Mouse (Mus musculus): ENCODE measurements at regions not wholly inside any gene's neighbourhood (a gene's known extent, or its start where the extent isn't known, plus 50 kb on each side); places are given as distances from the start of the nearest gene placed in this dataset.

- peak; percentile 78 for DNase-seq (ENCODE audit: low read depth)
- TF ChIP-seq CTCF (IDR thresholded peaks at IDR 0.05; ENCODE audit: borderline replicate concordance, extremely low read depth, insufficient read depth, insufficient read length) (no peak), POLR2A (IDR thresholded peaks at IDR 0.05; ENCODE audit: borderline replicate concordance, extremely low read depth, insufficient read depth, insufficient read length, poor library complexity, severe bottlenecking) (no peak)
Observed at GRCm38 (mm10) chr3:120019826-120020683, 235.8 kb upstream of the Ptbp2 start.

GRCm38 (mm10) chr3:120015376-120015775 lies 231.1 kb upstream of the Ptbp2 start:
- TF ChIP-seq POLR2A (IDR thresholded peaks at IDR 0.05; ENCODE audit: borderline replicate concordance, extremely low read depth, insufficient read depth, insufficient read length, poor library complexity, severe bottlenecking) (no peak), CTCF (IDR thresholded peaks at IDR 0.05; ENCODE audit: borderline replicate concordance, extremely low read depth, insufficient read depth, insufficient read length) (no peak)
- DNase-seq (ENCODE audit: low read depth): no peak

GRCm38 (mm10) chr3:120011861-120012260 lies 227.6 kb upstream of the Ptbp2 start:
- TF ChIP-seq POLR2A (IDR thresholded peaks at IDR 0.05; ENCODE audit: borderline replicate concordance, extremely low read depth, insufficient read depth, insufficient read length, poor library complexity, severe bottlenecking): no peak
- no peak for TF ChIP-seq CTCF (IDR thresholded peaks at IDR 0.05; ENCODE audit: borderline replicate concordance, extremely low read depth, insufficient read depth, insufficient read length)
- peak; percentile 18 for DNase-seq (ENCODE audit: low read depth)

- no peak for DNase-seq (ENCODE audit: low read depth)
- no peak for TF ChIP-seq POLR2A (IDR thresholded peaks at IDR 0.05; ENCODE audit: borderline replicate concordance, extremely low read depth, insufficient read depth, insufficient read length, poor library complexity, severe bottlenecking)
- TF ChIP-seq CTCF (IDR thresholded peaks at IDR 0.05; ENCODE audit: borderline replicate concordance, extremely low read depth, insufficient read depth, insufficient read length): no peak
Observed at GRCm38 (mm10) chr3:120008110-120008509, 223.8 kb upstream of the Ptbp2 start.

GRCm38 (mm10) chr3:120004588-120004987 lies 220.3 kb upstream of the Ptbp2 start:
- DNase-seq (ENCODE audit: low read depth): peak; percentile 31
- TF ChIP-seq CTCF (IDR thresholded peaks at IDR 0.05; ENCODE audit: borderline replicate concordance, extremely low read depth, insufficient read depth, insufficient read length): no peak
- no peak for TF ChIP-seq POLR2A (IDR thresholded peaks at IDR 0.05; ENCODE audit: borderline replicate concordance, extremely low read depth, insufficient read depth, insufficient read length, poor library complexity, severe bottlenecking)

- TF ChIP-seq CTCF (IDR thresholded peaks at IDR 0.05; ENCODE audit: borderline replicate concordance, extremely low read depth, insufficient read depth, insufficient read length): no peak
- no peak for TF ChIP-seq POLR2A (IDR thresholded peaks at IDR 0.05; ENCODE audit: borderline replicate concordance, extremely low read depth, insufficient read depth, insufficient read length, poor library complexity, severe bottlenecking)
Observed at GRCm38 (mm10) chr3:120000281-120000680, 216.0 kb upstream of the Ptbp2 start.

GRCm38 (mm10) chr3:119996258-119996988 lies 212.2 kb upstream of the Ptbp2 start:
- DNase-seq (ENCODE audit: low read depth): peak; percentile 34
- TF ChIP-seq CTCF (IDR thresholded peaks at IDR 0.05; ENCODE audit: borderline replicate concordance, extremely low read depth, insufficient read depth, insufficient read length): no peak
- no peak for TF ChIP-seq POLR2A (IDR thresholded peaks at IDR 0.05; ENCODE audit: borderline replicate concordance, extremely low read depth, insufficient read depth, insufficient read length, poor library complexity, severe bottlenecking)

More at GRCm38 (mm10) chr3:120000281-120000680, 216.0 kb upstream of the Ptbp2 start:
- DNase-seq (ENCODE audit: low read depth): no peak

GRCm38 (mm10) chr3:119995781-119996180 lies 211.5 kb upstream of the Ptbp2 start:
- DNase-seq (ENCODE audit: low read depth): peak; percentile 83

GRCm38 (mm10) chr3:119987245-119987852 lies 203.1 kb upstream of the Ptbp2 start:
- TF ChIP-seq POLR2A (IDR thresholded peaks at IDR 0.05; ENCODE audit: borderline replicate concordance, extremely low read depth, insufficient read depth, insufficient read length, poor library complexity, severe bottlenecking) (no peak), CTCF (IDR thresholded peaks at IDR 0.05; ENCODE audit: borderline replicate concordance, extremely low read depth, insufficient read depth, insufficient read length) (no peak)
- DNase-seq (ENCODE audit: low read depth): no peak

More at GRCm38 (mm10) chr3:119995781-119996180, 211.5 kb upstream of the Ptbp2 start:
- TF ChIP-seq POLR2A (IDR thresholded peaks at IDR 0.05; ENCODE audit: borderline replicate concordance, extremely low read depth, insufficient read depth, insufficient read length, poor library complexity, severe bottlenecking) (no peak), CTCF (IDR thresholded peaks at IDR 0.05; ENCODE audit: borderline replicate concordance, extremely low read depth, insufficient read depth, insufficient read length) (no peak)

- DNase-seq (ENCODE audit: low read depth): no peak
- TF ChIP-seq CTCF (IDR thresholded peaks at IDR 0.05; ENCODE audit: borderline replicate concordance, extremely low read depth, insufficient read depth, insufficient read length) (no peak), POLR2A (IDR thresholded peaks at IDR 0.05; ENCODE audit: borderline replicate concordance, extremely low read depth, insufficient read depth, insufficient read length, poor library complexity, severe bottlenecking) (no peak)
Observed at GRCm38 (mm10) chr3:119977349-119977748, 193.1 kb upstream of the Ptbp2 start.

- no peak for TF ChIP-seq POLR2A (IDR thresholded peaks at IDR 0.05; ENCODE audit: borderline replicate concordance, extremely low read depth, insufficient read depth, insufficient read length, poor library complexity, severe bottlenecking)
- no peak for TF ChIP-seq CTCF (IDR thresholded peaks at IDR 0.05; ENCODE audit: borderline replicate concordance, extremely low read depth, insufficient read depth, insufficient read length)
- DNase-seq (ENCODE audit: low read depth): no peak
Observed at GRCm38 (mm10) chr3:119976363-119976762, 192.1 kb upstream of the Ptbp2 start.

Data from brain, embryonic 14.5 days (tissue).